Mouse (Mus musculus) layer of hippocampus, postnatal 10 days (tissue): ENCODE data around the gene Cmip. TPM values are rescaled to one million over a fixed set of nuclear protein-coding genes. Genes with fewer than 3 reads are reported as not detected.

Source experiments
- DNase-seq, 2 experiments: peaks; one replicate each; pipeline ENCODE4 v3.0.0; 2021; ENCODE audit warnings: low spot score in 2 of 2
- total RNA-seq, 2 experiments: library from RNA; stranded (reverse); gene quantifications; 2 replicates each; pipeline ENCODE4 v1.2.3; 2021

Cmip gene
- total RNA-seq, 2 experiments from 2014 or later: 338 to 353 TPM

- DNase-seq: no peak
Observed at GRCm38 (mm10) chr8:117343484-117343883, 86.6 kb downstream of the Cmip start.

- no peak for DNase-seq
Observed at GRCm38 (mm10) chr8:117344899-117345298, 88.0 kb downstream of the Cmip start.

GRCm38 (mm10) chr8:117345376-117345775 lies 88.5 kb downstream of the Cmip start:
- no peak for DNase-seq

- DNase-seq: no peak
Observed at GRCm38 (mm10) chr8:117347556-117347955, 90.7 kb downstream of the Cmip start.

GRCm38 (mm10) chr8:117348718-117349394 lies 92.0 kb downstream of the Cmip start:
- DNase-seq: no peak

GRCm38 (mm10) chr8:117349541-117349940 lies 92.7 kb downstream of the Cmip start:
- DNase-seq: no peak

GRCm38 (mm10) chr8:117352098-117352497 lies 95.2 kb downstream of the Cmip start:
- no peak for DNase-seq

- no peak for DNase-seq
Observed at GRCm38 (mm10) chr8:117355111-117355831, 98.4 kb downstream of the Cmip start.

- no peak for DNase-seq
Observed at GRCm38 (mm10) chr8:117356109-117356672, 99.3 kb downstream of the Cmip start.

GRCm38 (mm10) chr8:117357491-117358467 lies 100.9 kb downstream of the Cmip start:
- DNase-seq: no peak

GRCm38 (mm10) chr8:117360172-117360930 lies 103.5 kb downstream of the Cmip start:
- no peak for DNase-seq

- DNase-seq: no peak
Observed at GRCm38 (mm10) chr8:117361595-117362437, 105.0 kb downstream of the Cmip start.

- no peak for DNase-seq
Observed at GRCm38 (mm10) chr8:117362438-117362726, 105.5 kb downstream of the Cmip start.

- peak; percentile 47 to 61 for DNase-seq
Observed at GRCm38 (mm10) chr8:117363291-117363690, 106.4 kb downstream of the Cmip start.

- DNase-seq: no peak
Observed at GRCm38 (mm10) chr8:117364374-117365160, 107.7 kb downstream of the Cmip start.

GRCm38 (mm10) chr8:117366475-117366874 lies 109.6 kb downstream of the Cmip start:
- DNase-seq: peak in 1 of 2 experiments; percentile 54

GRCm38 (mm10) chr8:117367441-117367840 lies 110.6 kb downstream of the Cmip start:
- no peak for DNase-seq

GRCm38 (mm10) chr8:117368781-117369180 lies 111.9 kb downstream of the Cmip start:
- DNase-seq: no peak

GRCm38 (mm10) chr8:117370009-117370408 lies 113.1 kb downstream of the Cmip start:
- DNase-seq: no peak
